Comparison of ENCODE assay signal across 25 mouse cellular contexts in genomic region chr8:109734018-109734417, GRCm38 (mm10). TPM values are rescaled to one million over a fixed set of nuclear protein-coding genes. Genes with fewer than 3 reads are reported as not detected.
DNase-seq lines count a peak whose midpoint lies in the region; ATAC-seq and TF ChIP-seq lines count a peak whose summit lies in the region.
"Had no signal": no experiment of that assay in that cellular context is flagged by ENCODE, and none has a peak within 500 bp of the region (broad histone marks: within the 10 kb centered on the region; RNA-seq: fewer than 3 reads in every experiment).

No protein-coding gene starts in this region.

- no peak overlapping the region for H3K4me2 ChIP-seq in kidney, embryonic 15.5 days
- no peak overlapping the region for H3K4me2 ChIP-seq in CH12.LX (ENCODE audit: insufficient read depth, low read depth, poor library complexity, severe bottlenecking)
- H3K4me2 ChIP-seq: embryonic facial prominence, embryonic 13.5 days; embryonic facial prominence, embryonic 15.5 days; forebrain, embryonic 12.5 days had no signal

- ATAC-seq in kidney, embryonic 15.5 days (replicated peaks; ENCODE audit: low FRiP score): no peak
- ATAC-seq: activated CD4-positive, CD25-positive, alpha-beta regulatory T cell, adult 4 months; forebrain, embryonic 14.5 days; forebrain, embryonic 16.5 days had no signal

- no peaks in the 10 kb centered on the region for H3K36me3 ChIP-seq in kidney, adult 2 months (ENCODE audit: control insufficient read depth, insufficient read depth, low read length)
- H3K36me3 ChIP-seq in kidney, embryonic 15.5 days: peaks cover 55% of the 10 kb centered on the region
- peaks cover 40 to 62% of the 10 kb centered on the region in 2 experiments for H3K36me3 ChIP-seq in CH12.LX (replicated peaks in 1 of 2; ENCODE audit: control insufficient read depth in 1 of 2, insufficient read depth in 1 of 2, low read length in 1 of 2)

- H3K27me3 ChIP-seq in kidney, adult 2 months (replicated peaks; ENCODE audit: control insufficient read depth, insufficient read depth, low read length): no peaks in the 10 kb centered on the region
- H3K27me3 ChIP-seq in kidney, embryonic 15.5 days: no peaks in the 10 kb centered on the region
- no peaks in the 10 kb centered on the region for H3K27me3 ChIP-seq in CH12.LX (replicated peaks)
- H3K27me3 ChIP-seq: embryonic facial prominence, embryonic 13.5 days; embryonic facial prominence, embryonic 15.5 days; forebrain, embryonic 12.5 days had no signal

- 37% methylated on average over 3 of the region's 3 CpGs for WGBS in kidney, adult 2 months
- WGBS in kidney, embryonic 15.5 days: 85% methylated on average over 3 of the region's 3 CpGs

- in situ Hi-C loops in CH12.LX (cut with MboI; ENCODE audit: low pct_ligation_motif_present, low pct_unique_long_range_greater_than_20kb, low sequenced_read_pairs): no loop called here

- H3K9ac ChIP-seq in kidney, embryonic 15.5 days: no peak overlapping the region
- no peak overlapping the region for H3K9ac ChIP-seq in CH12.LX (ENCODE audit: insufficient read depth, low read depth)
- H3K9ac ChIP-seq: embryonic facial prominence, embryonic 13.5 days; embryonic facial prominence, embryonic 15.5 days; forebrain, embryonic 12.5 days had no signal

- DNase-seq in kidney, adult 2 months: peak; percentile 51
- DNase-seq in CH12.LX (ENCODE audit: extremely low read depth) (no peak), MN1 (ENCODE audit: low spot score) (peak; percentile 34)
- DNase-seq in retina, postnatal 1 day: no peak
- no peak for DNase-seq in lung, postnatal 10 days
- no peak for DNase-seq in thymus, postnatal 10 days (ENCODE audit: low spot score in 2 of 2)
- DNase-seq: adrenal gland, adult 8-10 months; adrenal gland, postnatal 14 days; adrenal gland, postnatal 36 days; cerebellum, adult 11 months; cerebellum, adult 18-20 months; cerebellum, adult 8-10 months; cerebellum, adult 9-11 months; cerebellum, postnatal 14 days; embryo, embryonic 11 days had no signal

- TF ChIP-seq RAD21 in CH12.LX (IDR thresholded peaks at IDR 0.05; ENCODE audit: low read depth, low read length): no peak

- dilution Hi-C loops in CH12.LX (cut with MboI; ENCODE audit: extremely low pct_ligation_motif_present, extremely low pct_unique_long_range_greater_than_20kb, low sequenced_read_pairs): no loop called here

- peaks cover 5% of the 10 kb centered on the region; the same call in 1 of the 2 replicates for H3K4me1 ChIP-seq in kidney, adult 2 months (ENCODE audit: control insufficient read depth, insufficient read depth, low read length)
- peaks cover 19% of the 10 kb centered on the region for H3K4me1 ChIP-seq in kidney, embryonic 15.5 days
- peaks cover 2 to 49% of the 10 kb centered on the region in 2 experiments; a peak in 3 of 4 replicates for H3K4me1 ChIP-seq in CH12.LX (ENCODE audit: control insufficient read depth in 1 of 2, insufficient read depth in 2 of 2)
- peaks cover 27% of the 10 kb centered on the region for H3K4me1 ChIP-seq in bone marrow macrophage, adult 2 months (ENCODE audit: control insufficient read depth, insufficient read depth, low read length)

- H3K4me3 ChIP-seq in kidney, adult 2 months (ENCODE audit: insufficient read depth, low read depth, low read length): no peak overlapping the region
- H3K4me3 ChIP-seq in kidney, embryonic 15.5 days (replicated peaks): no peak overlapping the region
- no peak overlapping the region for H3K4me3 ChIP-seq in CH12.LX (replicated peaks in 1 of 3; ENCODE audit: low read depth in 2 of 3, low read length in 2 of 3, poor library complexity in 1 of 3)
- H3K4me3 ChIP-seq in bone marrow macrophage, adult 2 months (ENCODE audit: insufficient read depth, low read length): no peak overlapping the region
- H3K4me3 ChIP-seq: embryonic facial prominence, embryonic 13.5 days; embryonic facial prominence, embryonic 15.5 days; erythroblast, embryonic 14.5 days; forebrain, embryonic 10.5 days; forebrain, embryonic 12.5 days had no signal

- no peaks in the 10 kb centered on the region for H3K9me3 ChIP-seq in kidney, embryonic 15.5 days (replicated peaks)
- no peaks in the 10 kb centered on the region for H3K9me3 ChIP-seq in CH12.LX (replicated peaks; ENCODE audit: low read length)
- H3K9me3 ChIP-seq: embryonic facial prominence, embryonic 13.5 days; embryonic facial prominence, embryonic 15.5 days; forebrain, embryonic 10.5 days; forebrain, embryonic 12.5 days had no signal

- TF ChIP-seq CTCF in kidney, adult 2 months (conservative IDR thresholded peaks at IDR 0.05; ENCODE audit: insufficient read depth, insufficient read length, low read depth, low read length): no peak
- no peak for TF ChIP-seq CTCF in CH12.LX (conservative IDR thresholded peaks at IDR 0.05 in 1 of 2, IDR thresholded peaks at IDR 0.05 in 1 of 2; ENCODE audit: low read depth in 2 of 2, low read length in 2 of 2)
- TF ChIP-seq CTCF in bone marrow macrophage, adult 2 months (IDR thresholded peaks at IDR 0.05; ENCODE audit: low read depth, low read length): no peak

- H3K79me2 ChIP-seq in CH12.LX (replicated peaks; ENCODE audit: control insufficient read depth, extremely low read depth, insufficient read depth, poor library complexity, severe bottlenecking): peaks cover 24% of the 10 kb centered on the region

- H3K27ac ChIP-seq in kidney, adult 2 months (ENCODE audit: insufficient read depth, low read depth, low read length): no peak overlapping the region
- no peak overlapping the region for H3K27ac ChIP-seq in kidney, embryonic 15.5 days
- H3K27ac ChIP-seq in CH12.LX (ENCODE audit: insufficient read depth, low read depth): no peak overlapping the region
- peak overlapping the region; percentile 40 for H3K27ac ChIP-seq in bone marrow macrophage, adult 2 months (ENCODE audit: insufficient read depth, low read depth, low read length)
- H3K27ac ChIP-seq: embryonic facial prominence, embryonic 13.5 days; embryonic facial prominence, embryonic 15.5 days; forebrain, embryonic 10.5 days; forebrain, embryonic 12.5 days had no signal

- TF ChIP-seq EP300 in CH12.LX (IDR thresholded peaks at IDR 0.05; ENCODE audit: low read length): no peak

- TF ChIP-seq POLR2A in kidney, adult 2 months (IDR thresholded peaks at IDR 0.05; ENCODE audit: low read depth, low read length): no peak
- TF ChIP-seq POLR2A in CH12.LX (IDR thresholded peaks at IDR 0.05; ENCODE audit: low read depth, low read length): no peak
- no peak for TF ChIP-seq POLR2A in bone marrow macrophage, adult 2 months (IDR thresholded peaks at IDR 0.05; ENCODE audit: borderline replicate concordance, low read depth, low read length)

TF ChIP-seq in CH12.LX, 34 proteins besides CTCF, POLR2A, EP300 and RAD21:
- TF ChIP-seq MEF2A (IDR thresholded peaks at IDR 0.05; ENCODE audit: borderline replicate concordance, low read depth, low read length) (peak; percentile 31; the same call in 1 of the 2 replicates), E2F4 (IDR thresholded peaks at IDR 0.05; ENCODE audit: insufficient replicate concordance, low read depth, low read length) (no peak), CHD2 (IDR thresholded peaks at IDR 0.05; ENCODE audit: low read length) (no peak), IRF4 (IDR thresholded peaks at IDR 0.05; ENCODE audit: low read depth, low read length) (no peak)

RNA-seq across cellular contexts. Expression of gene Atxn1l, which starts 3.5 kb away (rescaled TPM):
- polyA plus RNA-seq in kidney, adult 2 months (2012; rRNA removed): 16.9 and 17.2 TPM in 2 replicates
- 7.3 and 7.9 TPM in 2 replicates for polyA plus RNA-seq in kidney, embryonic 15.5 days (2015; fragmentation: Nextera tagmentation; extraction: Ambion mirVana)
- total RNA-seq in CH12.LX (2012; rRNA removed) (6.8 and 7.6 TPM in 2 replicates), CH12.LX (2014; rRNA removed) (4.1 and 4.6 TPM in 2 replicates)
- 15.2 and 18.5 TPM in 2 replicates for polyA plus RNA-seq in CH12.LX (2012; ENCODE audit: insufficient read length, low read depth)
- polyA plus RNA-seq in bone marrow macrophage, adult 2 months (2012; ENCODE audit: insufficient read depth, insufficient read length, missing spikeins): 21.0 and 21.2 TPM in 2 replicates

RNA-seq across cellular contexts. Expression of gene Zfp821, which starts 28.7 kb away (rescaled TPM):
- polyA plus RNA-seq in kidney, adult 2 months (2012; rRNA removed): 9.6 and 10.7 TPM in 2 replicates
- polyA plus RNA-seq in kidney, embryonic 15.5 days (2015; fragmentation: Nextera tagmentation; extraction: Ambion mirVana): 28.1 and 31.6 TPM in 2 replicates
- total RNA-seq in CH12.LX (2012; rRNA removed): 5.0 and 5.1 TPM in 2 replicates
- 3.4 and 4.1 TPM in 2 replicates for total RNA-seq in CH12.LX (2014; rRNA removed)
- 4.1 and 5.2 TPM in 2 replicates for polyA plus RNA-seq in CH12.LX (2012; ENCODE audit: insufficient read length, low read depth)
- polyA plus RNA-seq in bone marrow macrophage, adult 2 months (2012; ENCODE audit: insufficient read depth, insufficient read length, missing spikeins): 7.7 and 11.6 TPM in 2 replicates

RNA-seq across cellular contexts. Expression of gene Ist1, which starts 41.0 kb away (rescaled TPM):
- polyA plus RNA-seq in kidney, adult 2 months (2012; rRNA removed): 49.5 and 54.0 TPM in 2 replicates
- 136 and 141 TPM in 2 replicates for polyA plus RNA-seq in kidney, embryonic 15.5 days (2015; fragmentation: Nextera tagmentation; extraction: Ambion mirVana)
- total RNA-seq in CH12.LX (2012; rRNA removed) (38.2 and 38.9 TPM in 2 replicates), CH12.LX (2014; rRNA removed) (57.2 and 62.2 TPM in 2 replicates)
- polyA plus RNA-seq in CH12.LX (2012; ENCODE audit: insufficient read length, low read depth): 49.5 and 53.1 TPM in 2 replicates
- 74.0 and 80.9 TPM in 2 replicates for polyA plus RNA-seq in bone marrow macrophage, adult 2 months (2012; ENCODE audit: insufficient read depth, insufficient read length, missing spikeins)

RNA-seq across cellular contexts. Expression of gene Ap1g1, which starts 44.3 kb away (rescaled TPM):
- polyA plus RNA-seq in kidney, adult 2 months (2012; rRNA removed): 67.0 and 72.0 TPM in 2 replicates
- polyA plus RNA-seq in kidney, embryonic 15.5 days (2015; fragmentation: Nextera tagmentation; extraction: Ambion mirVana): 45.4 TPM in 2 replicates
- total RNA-seq in CH12.LX (2012; rRNA removed) (29.5 and 32.9 TPM in 2 replicates), CH12.LX (2014; rRNA removed) (39.6 and 40.8 TPM in 2 replicates)
- 54.7 and 60.4 TPM in 2 replicates for polyA plus RNA-seq in CH12.LX (2012; ENCODE audit: insufficient read length, low read depth)
- 80.9 and 91.2 TPM in 2 replicates for polyA plus RNA-seq in bone marrow macrophage, adult 2 months (2012; ENCODE audit: insufficient read depth, insufficient read length, missing spikeins)

Comparison
In these comparisons a context has a peak if more than half of its experiments do, and no peak if none do; other contexts are left out.
1. DNase-seq: peak in kidney, adult 2 months (single experiment) and MN1 (single experiment); none in CH12.LX (single experiment), retina, postnatal 1 day (single experiment), lung, postnatal 10 days (single experiment) and thymus, postnatal 10 days (0 of 2).